In genomic region chr5:150519551-150519950, GRCm38 (mm10) we compare ENCODE assay signal across 13 mouse cellular contexts. TPM values are rescaled to one million over a fixed set of nuclear protein-coding genes. Genes with fewer than 3 reads are reported as not detected.
DNase-seq lines count a peak whose midpoint lies in the region; ATAC-seq lines count a peak whose summit lies in the region.
"Had no signal": no experiment of that assay in that cellular context is flagged by ENCODE, and none has a peak within 500 bp of the region (broad histone marks: within the 10 kb centered on the region; RNA-seq: fewer than 3 reads in every experiment).

No protein-coding gene starts in this region.

- no peak for ATAC-seq in forebrain, embryonic 14.5 days
- no peak for ATAC-seq in forebrain, embryonic 16.5 days
- peak; percentile 40; the same call in 1 of the 2 replicates for ATAC-seq in neutrophil, adult 5-6 weeks (ENCODE audit: extremely low read depth, insufficient number of reproducible peaks, low FRiP score, poor library complexity, severe bottlenecking)
- ATAC-seq: intestine, embryonic 15.5 days had no signal

- H3K4me2 ChIP-seq in forebrain, embryonic 14.5 days (ENCODE audit: low read length) = no peak overlapping the region
- H3K4me2 ChIP-seq in forebrain, embryonic 16.5 days (ENCODE audit: low read length) = no peak overlapping the region
- H3K4me2 ChIP-seq: intestine, embryonic 15.5 days had no signal

- no peaks in the 10 kb centered on the region; the same call in 1 of the 2 replicates for H3K4me1 ChIP-seq in forebrain, embryonic 14.5 days (ENCODE audit: control insufficient read depth, insufficient read depth, low read length)
- H3K4me1 ChIP-seq in forebrain, embryonic 16.5 days (replicated peaks; ENCODE audit: control insufficient read depth, insufficient read depth, low read length) = peaks cover 6% of the 10 kb centered on the region

- no peaks in the 10 kb centered on the region for H3K27me3 ChIP-seq in forebrain, embryonic 14.5 days (replicated peaks; ENCODE audit: control insufficient read depth, insufficient read depth, low read length)
- no peaks in the 10 kb centered on the region for H3K27me3 ChIP-seq in forebrain, embryonic 16.5 days (replicated peaks; ENCODE audit: control insufficient read depth, insufficient read depth, low read length)
- H3K27me3 ChIP-seq: intestine, embryonic 15.5 days had no signal

- WGBS in forebrain, embryonic 14.5 days = 88% methylated on average over 1 of the region's 1 CpGs
- 91% methylated on average over 1 of the region's 1 CpGs for WGBS in forebrain, embryonic 16.5 days

- no peaks in the 10 kb centered on the region for H3K36me3 ChIP-seq in forebrain, embryonic 14.5 days (ENCODE audit: control insufficient read depth, insufficient read depth, low read length)
- H3K36me3 ChIP-seq in forebrain, embryonic 16.5 days (ENCODE audit: control insufficient read depth, insufficient read depth) = no peaks in the 10 kb centered on the region
- H3K36me3 ChIP-seq: intestine, embryonic 15.5 days had no signal

- H3K27ac ChIP-seq in forebrain, embryonic 14.5 days (ENCODE audit: low read depth, low read length) = no peak overlapping the region
- no peak overlapping the region for H3K27ac ChIP-seq in forebrain, embryonic 16.5 days (ENCODE audit: low read length)
- H3K27ac ChIP-seq: intestine, embryonic 15.5 days had no signal

- DNase-seq in forebrain, embryonic 14.5 days (ENCODE audit: low spot score) = peak; percentile 17
- DNase-seq in lung, postnatal 25 days (ENCODE audit: low spot score) = peak; percentile 48
- no peak for DNase-seq in lung, postnatal 4 days
- DNase-seq in brain, adult 2 months (ENCODE audit: low read depth, low spot score) = peak; percentile 37
- no peak for DNase-seq in frontal cortex, postnatal 36 days (ENCODE audit: low spot score in 2 of 2)
- no peak for DNase-seq in cerebellum, postnatal 4 days (ENCODE audit: low spot score in 2 of 2)
- DNase-seq: left cerebral cortex, postnatal 4 days; spleen, adult 18-20 months had no signal

- H3K4me3 ChIP-seq in forebrain, embryonic 14.5 days (ENCODE audit: low read depth, low read length) = no peak overlapping the region
- H3K4me3 ChIP-seq in forebrain, embryonic 16.5 days (replicated peaks; ENCODE audit: low read length) = no peak overlapping the region
- H3K4me3 ChIP-seq: intestine, embryonic 15.5 days had no signal

- H3K9me3 ChIP-seq in forebrain, embryonic 14.5 days (replicated peaks; ENCODE audit: control insufficient read depth, low read length) = no peaks in the 10 kb centered on the region
- no peaks in the 10 kb centered on the region for H3K9me3 ChIP-seq in forebrain, embryonic 16.5 days (ENCODE audit: control insufficient read depth, low read length)
- H3K9me3 ChIP-seq: intestine, embryonic 15.5 days had no signal

- H3K9ac ChIP-seq in forebrain, embryonic 14.5 days (ENCODE audit: low read length) = no peak overlapping the region
- H3K9ac ChIP-seq in forebrain, embryonic 16.5 days (replicated peaks; ENCODE audit: low read depth, low read length) = no peak overlapping the region
- H3K9ac ChIP-seq: intestine, embryonic 15.5 days had no signal

RNA-seq across cellular contexts. Expression of gene Zar1l, which starts 1.6 kb away (rescaled TPM):
- not detected in 2 replicates for polyA plus RNA-seq in forebrain, embryonic 14.5 days (2014; fragmentation: Nextera tagmentation; extraction: Ambion mirVana)
- not detected in 2 replicates for polyA plus RNA-seq in forebrain, embryonic 16.5 days (2015; fragmentation: Nextera tagmentation; extraction: Ambion mirVana)
- total RNA-seq in neutrophil, adult 5-6 weeks (2017) = not detected in 2 replicates
- total RNA-seq: gastrocnemius, adult 18-20 months; left cerebral cortex, postnatal 4 days; monocyte, adult 5-6 weeks had no signal
- polyA plus RNA-seq: intestine, embryonic 15.5 days had no signal

RNA-seq across cellular contexts. Expression of gene Brca2, which starts 2.9 kb away (rescaled TPM):
- polyA plus RNA-seq in forebrain, embryonic 14.5 days (2014; fragmentation: Nextera tagmentation; extraction: Ambion mirVana) = 10.5 and 11.8 TPM in 2 replicates
- polyA plus RNA-seq in forebrain, embryonic 16.5 days (2015; fragmentation: Nextera tagmentation; extraction: Ambion mirVana) = 11.3 and 16.5 TPM in 2 replicates
- 6.8 and 7.8 TPM in 2 replicates for total RNA-seq in neutrophil, adult 5-6 weeks (2017)

Comparison
In these comparisons a context has a peak if more than half of its experiments do, and no peak if none do; other contexts are left out.
1. DNase-seq: peak in forebrain, embryonic 14.5 days (single experiment), lung, postnatal 25 days (single experiment) and brain, adult 2 months (single experiment); none in lung, postnatal 4 days (0 of 2), frontal cortex, postnatal 36 days (0 of 2) and cerebellum, postnatal 4 days (0 of 2).